20 mouse cellular contexts compared by ENCODE assay signal in genomic region chr9:103348791-103349190, GRCm38 (mm10). TPM values are rescaled to one million over a fixed set of nuclear protein-coding genes. Genes with fewer than 3 reads are reported as not detected.
"Had no signal": no experiment of that assay in that cellular context is flagged by ENCODE, and none has a peak within 500 bp of the region (broad histone marks: within the 10 kb centered on the region; RNA-seq: fewer than 3 reads in every experiment).

No protein-coding gene starts in this region.

- H3K27ac ChIP-seq: limb, embryonic 12.5 days; limb, embryonic 15.5 days; liver, embryonic 15.5 days; lung, embryonic 15.5 days; midbrain, embryonic 10.5 days; midbrain, embryonic 15.5 days; neural tube, embryonic 13.5 days; stomach, embryonic 15.5 days had no signal

- H3K4me1 ChIP-seq: limb, embryonic 12.5 days; limb, embryonic 15.5 days; lung, embryonic 15.5 days; midbrain, embryonic 10.5 days; midbrain, embryonic 15.5 days; neural tube, embryonic 13.5 days; stomach, embryonic 15.5 days had no signal

- H3K27me3 ChIP-seq: limb, embryonic 12.5 days; limb, embryonic 15.5 days; liver, embryonic 15.5 days; lung, embryonic 15.5 days; megakaryocyte, embryonic 14.5 days; midbrain, embryonic 15.5 days; neural tube, embryonic 13.5 days; stomach, embryonic 15.5 days had no signal

- H3K4me2 ChIP-seq: limb, embryonic 12.5 days; limb, embryonic 15.5 days; liver, embryonic 15.5 days; lung, embryonic 15.5 days; midbrain, embryonic 15.5 days; neural tube, embryonic 13.5 days; stomach, embryonic 15.5 days had no signal

- H3K4me3 ChIP-seq: limb, embryonic 12.5 days; limb, embryonic 15.5 days; liver, embryonic 15.5 days; lung, embryonic 15.5 days; megakaryocyte, embryonic 14.5 days; midbrain, embryonic 10.5 days; midbrain, embryonic 15.5 days; myocyte; neural tube, embryonic 13.5 days; stomach, embryonic 15.5 days had no signal

- DNase-seq: left cerebral cortex, postnatal 4 days; lung, adult 18-20 months; lung, postnatal 10 days; lung, postnatal 36 days; retina, postnatal 1 day; right cerebral cortex, postnatal 25 days; spleen, adult 18-20 months; thymus, postnatal 25 days had no signal

- H3K9ac ChIP-seq: limb, embryonic 12.5 days; limb, embryonic 15.5 days; liver, embryonic 15.5 days; lung, embryonic 15.5 days; midbrain, embryonic 15.5 days; neural tube, embryonic 13.5 days; stomach, embryonic 15.5 days had no signal

- ATAC-seq: intestine, postnatal 0 days; midbrain, embryonic 15.5 days had no signal

- H3K9me3 ChIP-seq: limb, embryonic 12.5 days; limb, embryonic 15.5 days; liver, embryonic 15.5 days; lung, embryonic 15.5 days; megakaryocyte, embryonic 14.5 days; midbrain, embryonic 10.5 days; midbrain, embryonic 15.5 days; neural tube, embryonic 13.5 days; stomach, embryonic 15.5 days had no signal

RNA-seq across cellular contexts. Expression of gene 1300017J02Rik, which starts 43.9 kb away (rescaled TPM):
- total RNA-seq: monocyte, adult 5-6 weeks had no signal
